Mouse (Mus musculus) midbrain, embryonic 16.5 days (tissue): Measurements from ENCODE around the gene Bcl9l. TPM values are rescaled to one million over a fixed set of nuclear protein-coding genes. Genes with fewer than 3 reads are reported as not detected.

Source experiments
- ATAC-seq: fragments of 200-750 bp; cut with Nextera tagmentation; 2 replicates; pipeline ENCODE4 v1.8.0; 2017; ENCODE audit warnings: moderate TSS enrichment
- H3K27ac ChIP-seq: fragments of 300-500 bp; sonication (generic); 2 replicates; pipeline ENCODE4 v1.5.1; 2014; ENCODE audit warnings: mild to moderate bottlenecking, low read length, mixed read lengths
- H3K27me3 ChIP-seq: fragments of 300-500 bp; sonication (generic); 2 replicates; pipeline ENCODE4 v1.6.1; 2014; ENCODE audit warnings: low read depth, low read length, mixed read lengths; ENCODE audit not compliant: control insufficient read depth, insufficient read depth
- H3K36me3 ChIP-seq: fragments of 300-500 bp; sonication (generic); 2 replicates; pipeline ENCODE4 v1.6.1; 2014; ENCODE audit warnings: mild to moderate bottlenecking, low read length, moderate library complexity, mixed read lengths; ENCODE audit not compliant: control insufficient read depth, insufficient read depth
- H3K4me1 ChIP-seq: fragments of 300-500 bp; sonication (generic); 2 replicates; pipeline ENCODE4 v1.6.1; 2014; ENCODE audit warnings: mild to moderate bottlenecking, low read length, mixed read lengths; ENCODE audit not compliant: control insufficient read depth, insufficient read depth
- H3K4me2 ChIP-seq: fragments of 300-500 bp; sonication (generic); 2 replicates; pipeline ENCODE4 v1.6.1; 2014; ENCODE audit warnings: mild to moderate bottlenecking, low read length, mixed read lengths
- H3K4me3 ChIP-seq: fragments of 300-500 bp; sonication (generic); 2 replicates; pipeline ENCODE4 v1.5.1; 2014; ENCODE audit warnings: low read depth, mild to moderate bottlenecking, low read length, moderate library complexity, mixed read lengths
- H3K9ac ChIP-seq: fragments of 300-500 bp; sonication (generic); 2 replicates; pipeline ENCODE4 v1.6.1; 2014; ENCODE audit warnings: low read depth, low read length, mixed read lengths
- H3K9me3 ChIP-seq: fragments of 300-500 bp; sonication (generic); replicated peaks from 2 replicates; pipeline ENCODE4 v1.6.1; 2014; ENCODE audit warnings: mild to moderate bottlenecking, low read length, mixed read lengths; ENCODE audit not compliant: control insufficient read depth, poor library complexity, severe bottlenecking
- WGBS: fragments of 180-500 bp; shearing (Covaris S2); extraction: QIAGEN DNeasy Blood & Tissue Kit; methylation state at CpG from one replicate; pipeline ENCODE4 v1.1.7; 2014; 5-methylcytosine and 5-hydroxymethylcytosine counted together
- polyA plus RNA-seq: library from polyadenylated mRNA; unstranded; fragments of >200 nt; fragmentation: Nextera tagmentation; extraction: Ambion mirVana; gene quantifications from 2 replicates; pipeline ENCODE4 v1.2.1, GENCODE M21; 2015

The Bcl9l gene
- polyA plus RNA-seq, 1 experiment from 2014 or later, result 10.7 TPM

DNA sequence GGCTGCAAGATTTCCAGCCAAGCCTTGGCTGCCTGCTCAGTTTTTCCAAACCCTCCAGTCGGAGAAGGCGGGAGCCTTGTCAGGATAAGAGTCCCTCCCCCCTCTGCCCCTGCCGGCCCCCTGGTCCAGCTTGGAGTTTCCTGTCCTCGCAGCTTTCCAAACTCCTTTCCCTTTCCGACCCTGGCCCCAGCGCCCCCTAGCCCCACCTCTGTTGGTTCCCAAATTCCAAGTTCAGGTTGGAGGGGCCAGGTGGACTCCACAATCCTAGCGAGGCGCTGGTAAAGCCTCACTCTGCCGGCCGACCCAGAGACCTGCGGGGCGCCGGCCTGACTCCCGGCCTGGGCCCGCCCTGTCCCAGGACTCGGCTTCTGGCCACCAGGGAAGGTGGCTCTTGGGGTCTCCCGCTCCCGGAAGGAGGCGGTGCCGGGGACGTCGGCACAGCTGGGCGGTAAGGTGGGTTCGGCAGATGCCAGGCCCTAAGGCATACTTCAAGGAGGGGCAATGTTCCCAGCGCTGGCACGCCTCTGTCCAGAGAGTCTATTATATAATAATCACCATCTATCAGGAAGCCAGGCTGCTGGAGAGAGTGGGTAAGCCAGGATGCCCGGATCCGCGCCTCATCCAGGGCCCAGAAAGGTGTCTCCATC lies 3.5 kb upstream of the Bcl9l start:
- H3K9me3 ChIP-seq, result no peaks in the 10 kb centered on the region
- H3K9ac ChIP-seq, result peak overlapping the region; percentile 85
- H3K36me3 ChIP-seq, result no peaks in the 10 kb centered on the region
- 0% methylated on average over 29 of the region's 29 CpGs for WGBS
- H3K4me1 ChIP-seq, result peaks cover 15% of the 10 kb centered on the region
- peak overlapping the region; percentile 75 for H3K4me3 ChIP-seq
- peak; percentile 69 for ATAC-seq
- peak overlapping the region; percentile 64 for H3K4me2 ChIP-seq
- H3K27ac ChIP-seq, result peak overlapping the region; percentile 98
- H3K27me3 ChIP-seq, result no peaks in the 10 kb centered on the region

DNA sequence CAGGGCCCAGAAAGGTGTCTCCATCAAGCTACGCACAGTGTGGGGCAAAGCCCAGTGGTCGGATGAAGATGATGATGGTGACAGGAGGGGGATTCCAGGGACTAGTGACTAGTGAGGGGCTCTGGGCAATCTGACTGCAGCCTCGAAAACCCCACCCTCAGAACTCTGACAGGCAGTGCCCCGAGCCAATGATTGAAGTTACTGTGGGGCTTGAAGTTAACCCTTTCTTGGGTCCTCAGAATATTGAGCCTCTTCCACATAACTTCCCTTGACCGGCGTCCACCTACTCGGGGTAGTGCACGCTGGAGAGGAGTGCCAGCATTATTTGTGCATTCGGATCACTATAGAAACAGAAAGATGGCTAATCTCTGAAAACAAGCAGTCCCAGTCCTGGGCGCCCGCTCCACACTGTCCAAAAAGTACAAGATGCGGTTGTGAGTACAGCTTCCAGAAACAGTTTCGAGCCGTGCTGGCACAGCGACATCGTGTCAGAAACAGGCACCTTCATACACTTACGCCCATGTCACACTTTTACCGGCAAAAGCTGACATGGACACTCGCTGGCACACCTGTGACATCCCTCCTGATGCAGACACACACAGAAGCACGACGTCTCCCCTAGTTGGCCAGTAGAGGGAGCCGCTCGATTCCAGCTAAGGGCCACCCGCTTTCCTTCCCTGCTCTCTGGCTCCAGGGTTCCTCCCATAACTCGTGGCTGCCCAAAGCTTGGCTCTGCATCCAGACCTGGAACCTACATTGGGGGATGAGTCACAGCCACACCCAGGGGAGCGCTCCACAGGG lies 2.8 kb upstream of the Bcl9l start:
- Histone ChIP-seq H3K27ac (peak overlapping the region; percentile 98), H3K4me3 (peak overlapping the region; percentile 75), H3K36me3 (no peaks in the 10 kb centered on the region), H3K9me3 (no peaks in the 10 kb centered on the region), H3K27me3 (no peaks in the 10 kb centered on the region), H3K9ac (peak overlapping the region; percentile 85), H3K4me1 (peaks cover 23% of the 10 kb centered on the region), H3K4me2 (peak overlapping the region; percentile 64)
- ATAC-seq, result peak; percentile 69
- WGBS, result under 1% methylated on average over 26 of the region's 26 CpGs

DNA sequence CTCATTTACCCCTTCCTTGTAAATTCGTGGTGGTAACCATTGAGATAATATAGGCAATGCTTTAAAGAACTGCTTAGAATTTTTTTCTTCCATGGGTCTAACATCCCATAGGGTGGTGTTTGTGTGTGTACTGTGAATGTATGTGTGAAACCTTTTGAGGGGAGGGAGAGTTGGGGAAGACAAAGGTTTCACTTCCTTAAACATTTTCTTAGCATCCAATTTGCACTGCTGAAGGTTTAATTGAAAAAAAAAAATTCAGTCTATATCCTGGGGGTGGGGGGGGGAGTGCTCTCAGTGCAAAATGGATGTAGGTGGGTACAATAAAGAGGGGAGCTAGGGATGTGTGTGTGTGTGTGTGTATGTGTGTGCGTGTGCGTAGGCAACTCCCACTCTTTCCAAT lies 513 bp upstream of the Bcl9l start:
- H3K36me3 ChIP-seq, result no peaks in the 10 kb centered on the region
- WGBS, result 9% methylated on average over 3 of the region's 3 CpGs
- peaks cover 45% of the 10 kb centered on the region for H3K4me1 ChIP-seq
- H3K9me3 ChIP-seq, result no peaks in the 10 kb centered on the region
- H3K4me3 ChIP-seq, result peak overlapping the region; percentile 92
- H3K27me3 ChIP-seq, result no peaks in the 10 kb centered on the region
- H3K4me2 ChIP-seq, result peak overlapping the region; percentile 93
- ATAC-seq, result no peak
- peak overlapping the region; percentile 95 for H3K9ac ChIP-seq
- peak overlapping the region; percentile 97 for H3K27ac ChIP-seq

DNA sequence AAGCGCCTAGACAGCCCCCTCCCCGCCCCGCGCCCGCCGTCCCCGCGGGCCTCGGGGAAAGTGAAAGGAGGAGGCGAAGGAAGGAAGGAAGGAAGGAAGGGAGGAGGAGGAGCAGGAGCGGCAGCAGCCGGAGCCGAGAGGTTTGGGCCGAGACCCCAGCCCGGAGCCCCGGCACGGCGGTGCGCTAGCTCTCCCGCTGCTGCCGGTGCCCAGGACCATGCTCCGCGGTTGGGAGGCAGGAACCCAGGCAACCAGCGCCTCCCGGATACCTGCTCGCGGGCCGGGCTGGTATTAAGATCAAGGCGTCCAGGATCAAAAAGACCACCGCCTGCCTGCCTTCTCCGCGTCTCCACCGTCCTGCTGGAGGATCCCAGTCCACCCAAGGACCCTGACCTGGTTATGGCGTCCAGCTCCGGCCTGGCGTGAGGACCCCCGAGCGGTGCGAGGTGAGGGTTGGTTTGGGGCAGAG lies 450 bp downstream of the Bcl9l start:
- WGBS, result under 1% methylated on average over 26 of the region's 39 CpGs
- Histone ChIP-seq H3K27me3 (no peaks in the 10 kb centered on the region), H3K4me3 (peak overlapping the region; percentile 92), H3K36me3 (no peaks in the 10 kb centered on the region), H3K9ac (peak overlapping the region; percentile 95), H3K9me3 (no peaks in the 10 kb centered on the region), H3K4me2 (peak overlapping the region; percentile 93), H3K4me1 (peaks cover 47% of the 10 kb centered on the region), H3K27ac (peak overlapping the region; percentile 97)
- ATAC-seq, result no peak

DNA sequence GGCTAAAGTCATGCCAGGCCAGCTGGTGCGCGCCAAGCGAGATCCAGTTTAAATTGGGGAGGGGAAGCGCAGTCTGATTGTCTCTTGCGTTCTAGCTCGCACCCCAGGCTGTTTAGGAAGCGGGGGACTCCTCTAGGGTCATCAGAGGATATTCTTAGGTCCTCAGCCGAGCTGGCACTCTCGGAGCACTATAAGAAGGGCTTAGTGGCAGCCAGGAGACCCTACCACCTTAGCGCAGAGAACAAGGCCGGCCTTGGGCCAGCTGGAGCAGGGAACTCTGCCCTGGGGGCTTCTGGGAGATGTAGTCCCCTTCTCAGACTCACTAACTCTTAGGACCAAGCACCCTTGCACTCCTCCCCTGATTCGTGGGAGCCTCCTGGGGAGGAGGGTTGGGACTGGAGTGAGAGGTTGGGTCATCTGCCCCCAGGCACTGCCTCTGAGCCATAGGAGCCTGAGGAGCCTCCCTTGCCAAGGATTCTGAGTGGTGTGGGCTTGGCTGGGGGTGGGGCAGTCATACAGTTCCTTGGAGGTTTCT lies 952 bp downstream of the Bcl9l start:
- 0 out of 2 replicates have a peak, but pooled peaks have one; percentile 5 for ATAC-seq
- Histone ChIP-seq H3K4me3 (peak overlapping the region; percentile 92), H3K9me3 (no peaks in the 10 kb centered on the region), H3K4me2 (peak overlapping the region; percentile 93), H3K9ac (peak overlapping the region; percentile 95), H3K27me3 (no peaks in the 10 kb centered on the region), H3K27ac (peak overlapping the region; percentile 97), H3K4me1 (peaks cover 52% of the 10 kb centered on the region), H3K36me3 (no peaks in the 10 kb centered on the region)
- 0% methylated on average over 12 of the region's 12 CpGs for WGBS

DNA sequence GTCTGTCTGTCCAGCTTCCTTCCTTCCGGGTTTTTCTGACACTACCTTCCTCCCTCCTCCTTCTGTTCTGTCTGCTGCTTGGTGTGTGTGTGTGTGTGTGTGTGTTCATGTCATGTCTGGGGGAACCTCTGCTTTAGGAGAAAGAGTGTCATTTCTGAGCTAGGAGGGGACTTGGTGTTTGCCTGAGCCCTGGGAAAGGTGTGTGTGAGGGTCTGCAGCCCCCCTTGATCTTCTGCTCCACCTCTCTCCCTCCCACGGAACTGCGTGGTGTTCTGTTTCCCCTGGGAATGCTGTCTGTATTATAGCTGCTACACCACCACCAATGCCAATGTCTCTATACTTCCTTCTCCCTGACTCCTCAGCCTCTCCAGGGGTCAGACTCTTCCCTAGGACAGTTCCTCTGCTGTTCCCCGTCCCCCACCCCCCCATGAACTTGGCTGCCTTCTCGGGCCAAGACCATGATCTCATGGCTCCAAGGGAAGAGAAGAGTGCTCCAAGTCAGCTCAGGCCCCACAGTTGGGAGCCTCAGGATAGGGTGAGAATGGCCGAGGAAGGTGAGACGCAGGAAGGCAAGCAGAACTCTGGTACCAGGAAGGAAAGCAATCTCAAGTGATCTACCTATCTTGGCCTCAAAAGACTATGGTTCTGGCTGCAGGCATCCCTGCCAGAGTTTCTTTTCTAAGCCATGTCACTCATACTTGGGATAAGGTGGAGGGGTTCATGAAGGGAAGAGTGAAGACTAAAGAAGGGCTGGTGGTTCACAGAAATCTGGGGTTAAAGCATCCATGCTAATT lies 1.9 kb downstream of the Bcl9l start:
- H3K4me3 ChIP-seq, result peak overlapping the region; percentile 92
- H3K4me2 ChIP-seq, result peak overlapping the region; percentile 93
- no peak for ATAC-seq
- no peaks in the 10 kb centered on the region for H3K27me3 ChIP-seq
- no peaks in the 10 kb centered on the region for H3K9me3 ChIP-seq
- no peak overlapping the region; the same call in 1 of the 2 replicates for H3K27ac ChIP-seq
- no peaks in the 10 kb centered on the region for H3K36me3 ChIP-seq
- H3K9ac ChIP-seq, result peak overlapping the region; percentile 95
- peaks cover 61% of the 10 kb centered on the region for H3K4me1 ChIP-seq
- WGBS, result 29% methylated on average over 7 of the region's 7 CpGs

DNA sequence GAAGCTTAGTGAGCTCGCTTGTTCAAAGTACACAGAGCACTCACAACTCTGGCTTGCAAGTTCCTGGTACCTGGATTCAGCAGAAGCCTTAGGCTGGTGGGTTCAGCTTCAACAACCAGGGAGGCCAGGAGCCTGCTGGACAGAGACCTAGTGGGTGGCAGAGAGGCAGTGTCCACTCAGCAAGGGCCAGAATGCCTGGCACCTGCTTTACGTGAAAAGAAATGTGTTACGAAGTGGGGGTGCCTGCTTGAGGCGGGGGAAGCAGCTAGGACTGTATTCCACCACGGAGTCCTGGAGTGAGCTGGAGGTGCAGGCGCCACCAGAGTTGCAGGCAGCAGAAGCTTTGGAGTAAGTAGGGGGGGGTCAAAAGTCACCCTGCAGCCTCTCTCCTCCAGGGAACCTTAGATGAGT lies 2.5 kb downstream of the Bcl9l start:
- Histone ChIP-seq H3K27me3 (no peaks in the 10 kb centered on the region), H3K9me3 (no peaks in the 10 kb centered on the region), H3K27ac (no peak overlapping the region), H3K4me3 (peak overlapping the region; percentile 92), H3K4me1 (peaks cover 67% of the 10 kb centered on the region), H3K9ac (peak overlapping the region; percentile 95), H3K36me3 (no peaks in the 10 kb centered on the region), H3K4me2 (peak overlapping the region; percentile 93)
- 36% methylated on average over 6 of the region's 6 CpGs for WGBS
- no peak for ATAC-seq

DNA sequence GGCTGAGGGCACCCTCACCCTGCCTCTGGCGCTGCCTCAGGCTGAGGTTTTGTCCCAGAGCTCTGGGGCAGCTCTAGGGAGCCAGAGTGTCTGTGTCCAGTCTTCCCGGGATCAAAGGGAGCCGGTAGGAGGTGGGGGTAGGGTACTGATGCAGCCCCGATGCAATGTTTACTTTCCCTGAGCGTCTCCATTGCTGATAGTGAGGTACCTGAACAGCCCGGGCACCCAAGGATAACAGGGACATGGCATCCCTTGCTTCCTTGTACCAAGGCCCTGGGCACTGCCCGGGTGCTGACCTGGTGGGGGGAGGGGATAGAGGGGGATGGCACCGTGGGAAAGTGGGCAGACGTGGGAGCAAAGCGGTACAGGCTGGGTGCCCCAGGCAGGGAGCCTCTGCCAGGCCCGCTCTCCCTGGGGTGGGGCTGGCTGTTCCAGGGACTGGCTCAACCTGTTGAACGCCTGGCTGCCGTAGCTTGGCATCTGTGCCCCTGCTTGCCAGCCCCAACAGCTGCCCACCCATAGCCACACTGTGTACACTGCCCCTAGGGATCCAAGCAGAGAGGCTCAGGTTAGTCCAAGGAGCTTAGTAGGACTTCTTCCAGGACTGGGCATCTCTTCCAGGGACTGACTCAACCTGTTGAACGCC lies 3.0 kb downstream of the Bcl9l start:
- H3K9ac ChIP-seq, result peak overlapping the region; percentile 95
- no peaks in the 10 kb centered on the region for H3K27me3 ChIP-seq
- no peak overlapping the region for H3K27ac ChIP-seq
- peak overlapping the region; percentile 92 for H3K4me3 ChIP-seq
- peaks cover 72% of the 10 kb centered on the region for H3K4me1 ChIP-seq
- ATAC-seq, result no peak
- no peaks in the 10 kb centered on the region for H3K36me3 ChIP-seq
- no peaks in the 10 kb centered on the region for H3K9me3 ChIP-seq
- H3K4me2 ChIP-seq, result peak overlapping the region; percentile 93
- WGBS, result 33% methylated on average over 13 of the region's 14 CpGs
